Mouse (Mus musculus) heart, embryonic 14.5 days (tissue): ENCODE measurements at regions not wholly inside any gene's neighbourhood (a gene's known extent, or its start where the extent isn't known, plus 50 kb on each side); places are given as distances from the start of the nearest gene placed in this dataset.

Experiments
- ATAC-seq: fragments of 200-750 bp; cut with Nextera tagmentation; 2 replicates; pipeline ENCODE4 v1.8.0; 2017; ENCODE audit warnings: low read depth, moderate TSS enrichment; ENCODE audit not compliant: insufficient number of reproducible peaks, insufficient read depth, low FRiP score
- H3K27ac ChIP-seq, 2 experiments: fragments of 200-500 bp in 1 of 2; fragments of 300-500 bp in 1 of 2; sonication (generic) in 1 of 2; replicated peaks in 1 of 2; 2 replicates each; pipeline ENCODE4 v1.5.1; 2012 to 2014; ENCODE audit warnings: low read depth in 2 of 2, low read length in 2 of 2, control low read depth in 1 of 2, mild to moderate bottlenecking in 1 of 2, mixed read lengths in 1 of 2; ENCODE audit not compliant: control insufficient read depth in 1 of 2, insufficient read depth in 1 of 2
- H3K27me3 ChIP-seq: fragments of 300-500 bp; sonication (generic); 2 replicates; pipeline ENCODE4 v1.6.1; 2014; ENCODE audit warnings: mild to moderate bottlenecking, low read length, control low read depth; ENCODE audit not compliant: control insufficient read depth, insufficient read depth
- H3K36me3 ChIP-seq: fragments of 300-500 bp; sonication (generic); 2 replicates; pipeline ENCODE4 v1.6.1; 2014; ENCODE audit warnings: mild to moderate bottlenecking, control low read depth, low read length, mixed read lengths; ENCODE audit not compliant: control insufficient read depth, insufficient read depth
- H3K4me1 ChIP-seq, 2 experiments: fragments of 200-500 bp in 1 of 2; fragments of 300-500 bp in 1 of 2; sonication (generic) in 1 of 2; 2 replicates each; pipeline ENCODE4 v1.6.1; 2012 to 2014; ENCODE audit warnings: low read length in 2 of 2, control low read depth in 1 of 2, mixed read lengths in 1 of 2; ENCODE audit not compliant: control insufficient read depth in 2 of 2, insufficient read depth in 2 of 2
- H3K4me2 ChIP-seq: fragments of 300-500 bp; sonication (generic); 2 replicates; pipeline ENCODE4 v1.6.1; 2014; ENCODE audit warnings: mild to moderate bottlenecking, low read length
- H3K4me3 ChIP-seq, 2 experiments: fragments of 200-500 bp in 1 of 2; fragments of 300-500 bp in 1 of 2; sonication (generic) in 1 of 2; 2 replicates each; pipeline ENCODE4 v1.5.1; 2012 to 2014; ENCODE audit warnings: low read length in 2 of 2, mild to moderate bottlenecking in 2 of 2, control low read depth in 1 of 2, low read depth in 1 of 2, moderate library complexity in 1 of 2; ENCODE audit not compliant: control insufficient read depth in 1 of 2, insufficient read depth in 1 of 2
- H3K9ac ChIP-seq: fragments of 300-500 bp; sonication (generic); 2 replicates; pipeline ENCODE4 v1.6.1; 2014; ENCODE audit warnings: mild to moderate bottlenecking, low read length
- H3K9me3 ChIP-seq: fragments of 300-500 bp; sonication (generic); 2 replicates; pipeline ENCODE4 v1.6.1; 2016; ENCODE audit warnings: low read length, control low read depth; ENCODE audit not compliant: control insufficient read depth
- WGBS: fragments of 180-500 bp; shearing (Covaris S2); extraction: QIAGEN DNeasy Blood & Tissue Kit; methylation state at CpG from one replicate; pipeline ENCODE4 v1.1.7; 2014; 5-methylcytosine and 5-hydroxymethylcytosine counted together

DNA sequence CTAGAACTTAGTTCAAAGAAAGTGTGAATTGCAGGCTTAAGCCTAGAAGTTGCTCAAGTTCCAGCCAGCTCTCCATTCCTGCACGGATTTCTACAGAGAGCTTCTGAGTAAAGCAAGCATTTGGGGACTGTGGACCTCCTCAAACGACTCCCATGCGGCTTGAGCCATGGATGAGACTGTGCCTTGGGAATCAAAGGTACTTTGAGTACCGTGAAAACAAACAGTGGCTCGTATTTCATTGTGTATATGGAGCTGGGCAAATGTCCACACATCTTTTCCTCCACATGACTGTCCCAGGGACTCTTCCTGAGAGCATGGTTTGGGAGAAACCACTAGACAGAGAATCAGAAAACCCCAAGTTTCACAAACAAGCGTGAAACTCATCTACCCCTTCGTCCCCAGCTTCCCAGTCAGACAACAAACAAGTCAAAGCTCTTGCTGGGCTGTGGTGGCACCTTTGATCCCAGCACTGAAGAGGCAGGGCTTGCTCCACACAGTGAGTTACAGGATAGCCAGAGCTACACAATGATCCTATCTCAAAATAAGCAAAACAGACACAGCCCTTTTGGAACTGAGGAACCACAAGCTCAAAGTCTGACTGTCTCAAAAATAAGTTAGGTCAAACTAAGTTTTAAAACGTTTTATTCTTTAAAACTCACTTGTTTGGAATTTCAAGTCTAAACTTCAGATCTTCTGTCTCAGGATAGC lies 209.1 kb upstream of the Spred2 start:
- ATAC-seq = no peak
- Histone ChIP-seq H3K4me1 (peaks cover 0 to 3% of the 10 kb centered on the region in 2 experiments; a peak in 1 of 4 replicates), H3K27me3 (no peaks in the 10 kb centered on the region), H3K27ac (no peak overlapping the region), H3K4me2 (no peak overlapping the region), H3K9ac (no peak overlapping the region), H3K4me3 (no peak overlapping the region), H3K9me3 (0 out of 2 replicates have a peak, but pooled peaks cover 3% of the 10 kb centered on the region), H3K36me3 (no peaks in the 10 kb centered on the region)
- WGBS = 35% methylated on average over 8 of the region's 8 CpGs

DNA sequence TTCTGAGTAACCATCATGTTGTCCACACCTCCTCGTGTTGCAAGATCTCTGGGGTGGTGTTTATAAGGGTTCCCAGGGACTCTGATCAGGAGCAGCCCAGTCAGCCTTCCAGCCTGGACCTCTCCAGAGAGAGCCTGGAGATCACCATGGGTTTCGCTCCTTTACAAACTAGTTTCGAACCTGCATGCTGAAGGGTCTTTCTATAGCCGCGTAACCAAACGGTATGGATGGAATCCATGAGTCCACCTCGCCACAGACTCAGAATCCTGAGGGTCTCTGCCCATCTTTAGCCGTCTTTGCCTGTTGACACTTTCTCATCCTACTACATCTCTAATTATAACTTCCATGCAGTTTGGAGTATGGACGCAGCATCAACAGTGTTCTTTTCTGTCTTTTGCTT lies 206.0 kb upstream of the Spred2 start:
- Histone ChIP-seq H3K9ac (no peak overlapping the region), H3K4me3 (no peak overlapping the region), H3K36me3 (no peaks in the 10 kb centered on the region), H3K4me2 (no peak overlapping the region), H3K4me1 (peaks cover 0 to 3% of the 10 kb centered on the region in 2 experiments; a peak in 1 of 4 replicates), H3K27ac (no peak overlapping the region), H3K9me3 (0 out of 2 replicates have a peak, but pooled peaks cover 3% of the 10 kb centered on the region), H3K27me3 (no peaks in the 10 kb centered on the region)
- WGBS = 89% methylated on average over 9 of the region's 9 CpGs
- ATAC-seq = no peak

- no peak overlapping the region for H3K4me2 ChIP-seq
- H3K27me3 ChIP-seq = no peaks in the 10 kb centered on the region
- H3K36me3 ChIP-seq = no peaks in the 10 kb centered on the region
- WGBS = 92% methylated on average over 8 of the region's 8 CpGs
- ATAC-seq = no peak
- H3K4me3 ChIP-seq = no peak overlapping the region
- no peak overlapping the region for H3K27ac ChIP-seq
- H3K9ac ChIP-seq = no peak overlapping the region
- no peaks in the 10 kb centered on the region for H3K9me3 ChIP-seq
- H3K4me1 ChIP-seq = no peaks in the 10 kb centered on the region
These were observed 195.1 kb upstream of the Spred2 start for GRCm38 (mm10) chr11:19729031-19729430.

DNA sequence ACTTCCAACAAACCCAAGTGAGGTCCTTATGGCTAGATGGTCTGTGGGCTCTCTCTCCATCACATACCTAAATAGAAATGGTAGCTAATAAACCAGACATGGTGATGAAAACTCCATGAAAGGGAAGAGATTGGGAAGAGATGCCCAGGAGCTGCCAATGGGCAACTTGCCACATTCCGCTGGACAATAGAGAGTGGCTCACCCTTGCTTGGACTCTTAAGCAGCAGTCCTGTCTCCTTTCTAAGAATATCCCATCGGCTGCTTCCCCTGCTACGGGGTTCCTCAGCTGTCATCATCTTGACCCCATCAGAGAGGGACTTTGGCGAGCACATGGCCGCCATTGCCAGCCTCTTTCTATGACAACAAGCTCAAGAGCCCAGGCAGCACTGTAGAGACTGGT lies 193.4 kb upstream of the Spred2 start:
- 51% methylated on average over 5 of the region's 5 CpGs for WGBS
- Histone ChIP-seq H3K27me3 (no peaks in the 10 kb centered on the region), H3K9me3 (no peaks in the 10 kb centered on the region), H3K4me2 (no peak overlapping the region), H3K9ac (no peak overlapping the region), H3K36me3 (no peaks in the 10 kb centered on the region), H3K27ac (no peak overlapping the region), H3K4me1 (no peaks in the 10 kb centered on the region), H3K4me3 (no peak overlapping the region)
- no peak for ATAC-seq

DNA sequence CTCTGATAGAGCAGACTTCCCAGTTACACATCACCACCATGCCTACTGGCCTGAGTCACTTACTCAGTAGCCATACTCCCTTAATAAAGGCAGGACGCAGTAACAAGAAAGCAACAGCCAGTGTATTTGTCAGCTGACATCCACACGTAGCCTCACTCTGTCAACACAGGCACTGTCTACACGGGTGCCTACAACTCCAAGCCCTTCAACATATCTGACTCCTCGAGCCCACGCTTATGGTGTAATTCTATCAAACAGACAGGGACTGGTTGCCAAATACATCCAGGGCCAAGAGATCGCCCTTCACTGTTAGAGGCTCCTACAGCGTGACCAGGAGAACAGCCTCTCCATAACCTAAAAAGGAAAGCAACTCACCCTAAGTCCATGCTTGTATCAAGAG lies 188.1 kb upstream of the Spred2 start:
- no peak overlapping the region for H3K4me2 ChIP-seq
- H3K27me3 ChIP-seq = no peaks in the 10 kb centered on the region
- no peak overlapping the region for H3K27ac ChIP-seq
- no peak overlapping the region for H3K9ac ChIP-seq
- WGBS = 56% methylated on average over 7 of the region's 7 CpGs
- H3K4me1 ChIP-seq = peaks cover 0 to 3% of the 10 kb centered on the region in 2 experiments; a peak in 1 of 4 replicates
- no peak for ATAC-seq
- no peaks in the 10 kb centered on the region for H3K36me3 ChIP-seq
- H3K4me3 ChIP-seq = no peak overlapping the region
- H3K9me3 ChIP-seq = no peaks in the 10 kb centered on the region

DNA sequence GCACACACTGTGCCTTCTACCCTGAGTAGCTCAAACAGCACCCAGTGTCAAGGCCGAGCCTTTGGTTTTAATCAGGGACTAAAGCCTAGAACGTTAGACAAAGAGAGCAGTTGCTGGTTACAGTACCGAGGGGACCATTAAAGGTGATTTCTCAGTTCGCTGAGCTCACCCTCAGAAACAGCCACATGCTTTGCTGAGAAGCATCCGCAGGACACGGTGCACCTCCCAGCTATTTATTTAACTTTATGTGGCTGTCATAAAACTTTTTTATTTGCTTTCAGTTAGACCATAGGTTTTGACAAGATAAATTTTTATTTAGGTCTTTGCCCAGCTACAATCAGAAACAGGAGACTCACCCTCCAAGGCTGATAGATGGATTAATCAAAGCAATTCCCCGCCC lies 187.2 kb upstream of the Spred2 start:
- H3K4me1 ChIP-seq = peaks cover 0 to 3% of the 10 kb centered on the region in 2 experiments; a peak in 1 of 4 replicates

GRCm38 (mm10) chr11:19737331-19737730 lies 186.8 kb upstream of the Spred2 start:
- no peaks in the 10 kb centered on the region for H3K36me3 ChIP-seq
- WGBS = 55% methylated on average over 5 of the region's 5 CpGs
- H3K9ac ChIP-seq = no peak overlapping the region
- no peaks in the 10 kb centered on the region for H3K9me3 ChIP-seq
- H3K4me1 ChIP-seq = peaks cover 0 to 3% of the 10 kb centered on the region in 2 experiments; a peak in 1 of 4 replicates
- no peak overlapping the region; a peak in 1 of 4 replicates for H3K27ac ChIP-seq
- no peaks in the 10 kb centered on the region for H3K27me3 ChIP-seq
- H3K4me3 ChIP-seq = no peak overlapping the region
- no peak overlapping the region for H3K4me2 ChIP-seq
- peak; percentile 43; the same call in 1 of the 2 replicates for ATAC-seq

More for the DNA sequence above, 187.2 kb upstream of the Spred2 start:
- Histone ChIP-seq H3K9ac (no peak overlapping the region), H3K36me3 (no peaks in the 10 kb centered on the region), H3K9me3 (no peaks in the 10 kb centered on the region), H3K4me3 (no peak overlapping the region), H3K27ac (no peak overlapping the region), H3K27me3 (no peaks in the 10 kb centered on the region), H3K4me2 (no peak overlapping the region)
- ATAC-seq = no peak
- WGBS = 81% methylated on average over 7 of the region's 7 CpGs
